Mouse (Mus musculus) spleen, postnatal 36 days (tissue): ENCODE results near the gene Gm20388.

Experiments used
- DNase-seq, 2 experiments: peaks; one replicate each; pipeline ENCODE4 v3.0.0; 2022; ENCODE audit warnings: low spot score in 2 of 2, mixed read lengths in 1 of 2

Gm20388 gene

GRCm38 (mm10) chr8:120488636-120489131, 578.0 kb downstream of the Gm20388 start:
- peak in 1 of 2 experiments; percentile 45 for DNase-seq

- peak; percentile 92 for DNase-seq
Observed at GRCm38 (mm10) chr8:120489142-120489754, 578.6 kb downstream of the Gm20388 start.

GRCm38 (mm10) chr8:120489771-120490281, 579.2 kb downstream of the Gm20388 start:
- DNase-seq = no peak

- peak; percentile 63 to 70 for DNase-seq
Observed at GRCm38 (mm10) chr8:120490354-120491141, 579.9 kb downstream of the Gm20388 start.

- peak in 1 of 2 experiments; percentile 29 for DNase-seq
Observed at GRCm38 (mm10) chr8:120491166-120491793, 580.6 kb downstream of the Gm20388 start.

GRCm38 (mm10) chr8:120492193-120492880, 581.7 kb downstream of the Gm20388 start:
- no peak for DNase-seq

- DNase-seq = no peak
Observed at GRCm38 (mm10) chr8:120492881-120493220, 582.2 kb downstream of the Gm20388 start.

- no peak for DNase-seq
Observed at GRCm38 (mm10) chr8:120493508-120494464, 583.1 kb downstream of the Gm20388 start.

- no peak for DNase-seq
Observed at GRCm38 (mm10) chr8:120494903-120495302, 584.3 kb downstream of the Gm20388 start.

GRCm38 (mm10) chr8:120495461-120495860, 584.8 kb downstream of the Gm20388 start:
- no peak for DNase-seq

- DNase-seq = no peak
Observed at GRCm38 (mm10) chr8:120496478-120496877, 585.8 kb downstream of the Gm20388 start.

GRCm38 (mm10) chr8:120497503-120497946, 586.9 kb downstream of the Gm20388 start:
- peak in 1 of 2 experiments; percentile 48 for DNase-seq

GRCm38 (mm10) chr8:120498349-120498831, 587.7 kb downstream of the Gm20388 start:
- DNase-seq = peak in 1 of 2 experiments; percentile 55

- no peak for DNase-seq
Observed at GRCm38 (mm10) chr8:120498926-120499605, 588.4 kb downstream of the Gm20388 start.

- DNase-seq = no peak
Observed at GRCm38 (mm10) chr8:120500701-120501261, 590.1 kb downstream of the Gm20388 start.

- DNase-seq = no peak
Observed at GRCm38 (mm10) chr8:120501426-120501825, 590.8 kb downstream of the Gm20388 start.

- DNase-seq = peak; percentile 58 to 67
Observed at GRCm38 (mm10) chr8:120502428-120502827, 591.8 kb downstream of the Gm20388 start.

GRCm38 (mm10) chr8:120504251-120505081, 593.8 kb downstream of the Gm20388 start:
- DNase-seq = no peak
